Mouse (Mus musculus): Measurements from ENCODE around the gene Ggt1. TPM values are rescaled to one million over a fixed set of nuclear protein-coding genes. Genes with fewer than 3 reads are reported as not detected.
A peak's percentile ranks its signal among the peaks of the same experiment; 100 is the strongest.

Gene Ggt1
- total RNA-seq, 2 experiments from 2014 or later: 3.2 to 4.1 TPM

DNA sequence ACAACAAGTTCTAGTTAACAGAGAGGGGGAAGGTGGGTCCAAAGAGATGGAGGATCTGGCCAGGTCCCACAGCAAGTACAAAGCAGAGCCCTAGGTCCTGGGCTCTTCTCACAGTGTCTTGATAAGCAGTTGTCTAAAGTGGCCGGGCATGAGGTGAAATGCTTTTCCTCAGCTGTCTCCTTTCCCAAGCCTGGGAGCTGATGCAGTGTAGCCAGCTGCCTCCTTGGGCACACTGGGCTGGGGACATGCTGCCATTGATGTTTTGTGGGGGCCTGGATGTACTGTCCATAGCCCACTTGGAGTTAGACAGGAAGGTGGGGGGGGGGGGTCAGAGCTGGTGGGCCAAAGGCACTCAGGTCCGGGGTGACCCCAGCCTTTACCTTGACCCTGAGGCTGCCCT lies 9.3 kb upstream of the Ggt1 start:
- no peak for DNase-seq (ENCODE audit: extremely low spot score in 1 of 2, low spot score in 2 of 2)
- H3K4me3 ChIP-seq: no peak overlapping the region
- TF ChIP-seq CTCF (IDR thresholded peaks at IDR 0.05): no peak
- no peak overlapping the region for H3K27ac ChIP-seq
- intact Hi-C loops (cut with DNase I): no loop called here

DNA sequence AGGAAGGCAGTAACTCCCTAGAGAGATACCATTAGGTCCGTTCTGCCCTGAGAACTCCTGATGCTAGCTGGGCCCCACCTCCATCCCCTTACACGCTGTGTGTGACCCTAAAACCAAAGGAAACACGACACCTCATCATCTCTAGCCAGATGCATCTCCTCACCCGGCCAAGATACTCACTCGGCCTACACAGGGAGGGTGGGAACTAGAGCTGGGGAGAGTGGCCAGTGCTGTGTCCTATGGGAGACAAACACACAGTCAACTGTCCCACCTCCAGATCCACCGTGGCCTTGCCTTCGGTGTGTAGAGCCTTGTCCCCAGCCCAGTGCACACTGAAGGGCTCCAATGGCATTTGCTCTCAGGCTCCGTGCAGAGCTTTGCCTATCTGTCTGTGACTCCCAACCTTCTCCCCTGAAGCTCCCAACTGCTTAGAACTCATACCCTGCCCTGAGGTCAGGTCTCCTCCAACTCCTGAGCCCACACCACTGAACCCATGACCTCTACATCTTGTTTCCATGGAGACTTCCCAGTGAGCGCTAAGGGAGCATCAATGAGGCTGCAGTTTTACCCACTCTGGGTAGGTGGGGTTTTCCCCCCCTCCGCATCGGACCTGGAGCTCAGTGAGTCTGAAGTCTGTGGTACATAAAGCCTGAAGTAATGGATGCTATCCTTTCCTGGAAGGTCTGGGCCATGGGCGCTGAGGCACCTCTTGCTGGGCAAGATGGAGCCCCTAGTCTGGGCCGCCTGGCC lies 8.5 kb upstream of the Ggt1 start:
- no peak overlapping the region for H3K4me3 ChIP-seq
- DNase-seq (ENCODE audit: extremely low spot score in 1 of 2, low spot score in 2 of 2): no peak
- no peak overlapping the region for H3K27ac ChIP-seq
- intact Hi-C loops (cut with DNase I): no loop called here
- TF ChIP-seq CTCF (IDR thresholded peaks at IDR 0.05): no peak

DNA sequence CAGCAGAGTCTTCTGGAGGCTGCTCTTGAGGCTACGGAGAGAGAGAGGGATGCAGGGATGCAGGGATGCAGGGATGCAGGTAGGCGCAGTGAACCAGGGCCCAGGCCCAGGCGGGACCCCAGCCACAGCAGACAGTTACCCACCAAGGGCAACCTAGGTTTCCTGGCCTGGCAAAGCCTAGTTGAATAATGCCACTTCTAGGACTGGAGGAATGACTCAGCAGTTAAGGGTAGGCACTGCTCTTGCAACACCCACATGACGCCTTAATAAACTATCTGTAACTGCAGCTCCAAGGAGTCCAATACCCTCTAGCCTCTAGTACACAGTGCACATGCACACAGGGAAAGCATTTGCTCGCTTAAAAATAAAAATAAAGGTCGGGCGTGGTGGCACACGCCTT lies 7.3 kb upstream of the Ggt1 start:
- intact Hi-C loops (cut with DNase I): no loop called here
- no peak for TF ChIP-seq CTCF (IDR thresholded peaks at IDR 0.05)
- Histone ChIP-seq H3K27ac (no peak overlapping the region), H3K4me3 (no peak overlapping the region)
- DNase-seq (ENCODE audit: extremely low spot score in 1 of 2, low spot score in 2 of 2): no peak

DNA sequence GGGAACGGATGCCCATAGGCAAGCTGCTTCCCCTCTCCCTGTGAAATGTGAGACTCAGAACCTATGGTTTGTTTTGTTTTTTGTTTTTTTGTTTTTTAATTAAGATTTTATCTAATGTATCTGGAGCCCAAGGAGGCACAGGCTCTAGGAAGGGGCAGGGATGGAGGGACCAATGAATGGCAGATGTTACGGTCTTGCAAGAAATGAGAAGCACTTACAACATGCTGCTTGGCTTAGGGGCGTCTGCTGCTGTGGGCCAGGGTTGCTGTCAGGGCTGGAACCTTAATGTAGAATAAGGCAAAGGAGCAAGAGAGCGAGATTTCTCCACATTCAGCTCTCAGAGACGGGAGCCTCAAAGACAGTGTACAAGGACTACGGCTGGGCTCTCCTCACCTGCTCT lies 5.8 kb upstream of the Ggt1 start:
- Histone ChIP-seq H3K4me3 (no peak overlapping the region), H3K27ac (no peak overlapping the region)
- no peak for DNase-seq (ENCODE audit: extremely low spot score in 1 of 2, low spot score in 2 of 2)
- TF ChIP-seq CTCF (IDR thresholded peaks at IDR 0.05): no peak
- intact Hi-C loops (cut with DNase I): no loop called here

DNA sequence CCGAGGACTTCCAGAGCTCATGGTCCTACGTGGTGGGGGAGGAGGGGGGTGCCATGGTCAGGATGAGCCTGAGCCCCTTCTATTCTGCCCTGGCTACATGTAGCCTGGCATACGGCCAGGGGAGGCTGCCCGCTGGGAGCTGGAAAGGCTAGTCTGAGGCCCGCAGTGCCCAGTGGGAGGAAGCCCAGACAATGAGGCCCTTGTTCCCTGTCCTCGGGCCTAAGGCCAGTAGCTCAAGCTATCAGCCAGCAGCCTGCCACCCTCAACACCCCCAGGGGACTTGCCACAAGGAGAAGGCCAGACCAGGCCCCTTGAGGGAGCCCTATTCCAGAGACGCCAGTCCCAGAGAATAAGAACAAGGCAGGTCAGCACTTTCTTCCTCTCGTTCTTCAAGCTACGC lies 5.4 kb upstream of the Ggt1 start:
- peak; percentile 46 to 74 for DNase-seq (ENCODE audit: extremely low spot score in 1 of 2, low spot score in 2 of 2)
- TF ChIP-seq CTCF (IDR thresholded peaks at IDR 0.05): no peak
- H3K27ac ChIP-seq: peak overlapping the region; percentile 74
- no peak overlapping the region for H3K4me3 ChIP-seq
- intact Hi-C loops (cut with DNase I): no loop called here

DNA sequence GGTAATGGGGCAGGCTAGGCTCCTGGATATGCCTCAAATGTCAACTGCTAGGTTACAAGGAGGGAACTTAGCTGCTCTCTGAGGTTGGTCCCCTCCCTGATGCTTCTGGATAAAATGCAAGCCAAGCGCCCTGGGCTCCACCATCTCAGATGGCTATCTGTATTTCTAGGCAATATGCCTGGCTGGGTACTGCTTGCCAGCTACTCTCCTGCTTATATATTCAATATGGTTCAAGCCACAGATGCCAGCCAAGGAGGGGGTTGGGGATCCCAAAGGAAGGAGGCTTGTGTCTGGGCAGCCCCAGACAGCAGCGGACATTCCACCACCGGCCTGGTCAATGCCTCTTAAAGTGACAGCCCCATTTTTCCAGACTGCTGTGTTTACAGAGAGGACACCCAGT lies 2.9 kb upstream of the Ggt1 start:
- H3K4me3 ChIP-seq: no peak overlapping the region
- intact Hi-C loops (cut with DNase I): loop anchor here (2.0 kb wide), 1 partner anchor 42 kb away; the partner anchor contains the start of genes Gucd1 and Snrpd3
- TF ChIP-seq CTCF (IDR thresholded peaks at IDR 0.05): no peak
- H3K27ac ChIP-seq: no peak overlapping the region; the same call in 1 of the 2 replicates
- DNase-seq (ENCODE audit: extremely low spot score in 1 of 2, low spot score in 2 of 2): no peak

DNA sequence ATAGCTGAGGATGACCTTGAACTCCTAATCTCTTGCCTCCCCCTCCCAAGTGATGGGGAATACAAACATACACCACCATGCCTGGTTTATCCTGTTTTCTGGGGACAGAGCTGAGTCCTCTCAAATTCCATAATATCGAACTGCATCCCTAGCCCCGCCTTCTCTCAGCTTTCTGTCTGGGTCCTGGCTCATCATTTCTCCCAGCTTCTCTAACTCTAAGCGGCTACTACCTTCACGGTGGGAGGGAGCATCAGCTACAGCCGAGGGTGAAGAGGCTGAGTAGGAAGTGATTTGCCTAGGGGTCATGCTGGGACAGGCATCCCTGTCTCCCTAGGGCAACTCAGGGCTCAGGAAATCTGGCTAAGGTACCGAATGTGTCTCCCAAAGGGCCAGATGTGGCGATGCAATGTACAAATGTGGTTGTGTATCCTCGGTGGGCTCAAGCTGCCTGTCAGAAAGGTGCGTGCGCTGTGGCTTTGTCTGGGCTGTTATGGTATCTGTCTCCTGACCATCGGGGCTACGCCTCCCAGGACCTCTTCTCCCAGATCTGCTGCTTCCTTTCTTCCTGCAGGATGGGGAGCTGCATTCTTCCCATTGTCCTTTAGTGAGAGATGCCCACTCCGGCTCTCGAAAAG lies 2.2 kb upstream of the Ggt1 start:
- Histone ChIP-seq H3K4me3 (peak overlapping the region; percentile 60), H3K27ac (peak overlapping the region; percentile 80)
- intact Hi-C loops (cut with DNase I): loop anchor here (2.0 kb wide), 1 partner anchor 42 kb away; the partner anchor contains the start of genes Gucd1 and Snrpd3
- DNase-seq (ENCODE audit: extremely low spot score in 1 of 2, low spot score in 2 of 2): no peak
- no peak for TF ChIP-seq CTCF (IDR thresholded peaks at IDR 0.05)

DNA sequence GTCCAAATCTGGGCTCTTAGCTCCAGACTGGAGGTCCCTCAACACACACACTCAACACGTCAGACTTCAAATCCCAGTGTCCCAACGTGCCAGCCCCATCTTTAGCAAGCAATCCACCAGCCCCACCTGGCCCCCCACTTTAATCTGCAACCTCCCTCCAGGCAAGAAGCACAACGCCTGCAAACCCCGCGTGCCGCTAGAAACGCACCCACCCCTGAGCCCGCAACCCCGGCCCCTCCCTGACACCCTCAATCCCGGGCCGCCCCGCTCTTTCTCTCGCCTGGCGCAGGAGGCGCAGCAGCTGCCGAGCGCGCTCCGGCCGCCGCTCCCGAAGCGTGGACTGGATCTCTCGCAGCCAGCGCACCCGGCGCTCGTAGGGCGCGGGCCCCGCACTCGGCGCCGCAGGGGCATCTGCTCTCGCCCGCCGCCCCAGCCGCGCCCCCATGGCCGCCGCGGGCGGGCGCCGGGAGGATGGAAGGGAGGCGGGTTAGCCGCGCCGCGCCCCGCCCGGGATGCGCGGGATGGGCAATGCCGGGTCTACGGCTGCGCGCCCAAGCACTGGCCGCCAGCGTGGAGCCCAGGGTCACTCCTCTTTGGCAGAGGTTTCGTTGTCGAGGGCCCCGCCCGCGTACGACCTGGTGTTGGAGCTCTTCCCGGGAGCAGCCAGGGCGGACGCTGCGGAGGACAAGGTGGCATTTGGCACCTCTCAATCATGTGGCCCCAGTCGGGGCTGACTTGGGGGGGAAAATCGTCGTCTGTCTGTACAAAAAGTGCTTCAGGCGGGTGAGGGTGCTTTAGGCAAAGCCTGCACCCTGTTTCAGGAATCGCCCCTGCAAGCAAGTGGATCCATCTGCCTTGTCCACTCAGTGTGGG lies 1.5 kb upstream of the Ggt1 start, which contains the start of gene Lrrc75b:
Gene Lrrc75b (minus strand): TSS at position 655 of the 873 bp plus-strand sequence.
- intact Hi-C loops (cut with DNase I): loop anchor here (2.0 kb wide), 1 partner anchor 43 kb away; the partner anchor contains the start of genes Gucd1 and Snrpd3
- no peak for TF ChIP-seq CTCF (IDR thresholded peaks at IDR 0.05)
- peak; percentile 47 to 50 for DNase-seq (ENCODE audit: extremely low spot score in 1 of 2, low spot score in 2 of 2)
- Histone ChIP-seq H3K4me3 (peak within 1 kb of the TSS; percentile 60), H3K27ac (peak within 1 kb of the TSS; percentile 80)

DNA sequence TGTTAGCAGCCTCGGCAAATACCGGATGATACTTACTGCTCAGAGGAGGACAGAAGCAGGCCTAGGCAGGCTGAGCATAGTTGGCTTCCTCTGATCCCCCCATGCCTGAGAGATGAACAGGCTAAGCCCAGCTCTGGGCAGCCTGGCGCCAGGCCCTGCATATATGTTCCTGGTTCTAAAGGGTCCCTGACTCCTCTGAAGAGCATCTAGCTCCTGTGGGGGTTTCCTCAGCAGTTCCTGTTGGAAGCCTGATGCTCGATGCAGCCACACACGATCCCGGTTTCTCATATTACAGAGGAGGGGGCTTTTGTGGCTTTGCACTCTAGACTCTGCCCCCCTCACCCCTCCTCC lies 880 bp upstream of the Ggt1 start:
- Histone ChIP-seq H3K27ac (peak overlapping the region; percentile 80), H3K4me3 (peak overlapping the region; percentile 60)
- DNase-seq (ENCODE audit: extremely low spot score in 1 of 2, low spot score in 2 of 2): no peak
- intact Hi-C loops (cut with DNase I): no loop called here
- TF ChIP-seq CTCF (IDR thresholded peaks at IDR 0.05): no peak

DNA sequence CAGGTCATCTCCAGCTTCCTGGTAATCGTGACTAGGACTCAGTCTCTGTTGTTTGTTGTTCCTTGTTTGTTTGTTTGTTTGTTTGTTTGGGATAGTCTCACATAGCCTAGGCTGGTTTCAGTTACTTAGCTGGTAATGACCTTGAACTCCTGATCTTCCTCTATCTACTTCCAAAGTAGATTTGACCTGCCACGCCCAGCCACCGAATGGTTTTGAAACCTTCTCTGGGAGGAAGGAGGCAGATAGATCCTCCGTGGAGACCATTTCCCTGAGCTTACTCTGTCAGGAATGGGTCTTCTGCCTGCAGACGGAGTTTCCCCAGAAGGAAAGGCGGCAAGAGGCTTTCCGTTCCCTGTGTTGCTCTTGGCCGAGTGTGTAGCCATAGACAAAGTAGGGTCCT lies 1.2 kb downstream of the Ggt1 start:
- TF ChIP-seq CTCF (IDR thresholded peaks at IDR 0.05): no peak
- H3K4me3 ChIP-seq: no peak overlapping the region
- intact Hi-C loops (cut with DNase I): no loop called here
- no peak overlapping the region for H3K27ac ChIP-seq
- no peak for DNase-seq (ENCODE audit: extremely low spot score in 1 of 2, low spot score in 2 of 2)

DNA sequence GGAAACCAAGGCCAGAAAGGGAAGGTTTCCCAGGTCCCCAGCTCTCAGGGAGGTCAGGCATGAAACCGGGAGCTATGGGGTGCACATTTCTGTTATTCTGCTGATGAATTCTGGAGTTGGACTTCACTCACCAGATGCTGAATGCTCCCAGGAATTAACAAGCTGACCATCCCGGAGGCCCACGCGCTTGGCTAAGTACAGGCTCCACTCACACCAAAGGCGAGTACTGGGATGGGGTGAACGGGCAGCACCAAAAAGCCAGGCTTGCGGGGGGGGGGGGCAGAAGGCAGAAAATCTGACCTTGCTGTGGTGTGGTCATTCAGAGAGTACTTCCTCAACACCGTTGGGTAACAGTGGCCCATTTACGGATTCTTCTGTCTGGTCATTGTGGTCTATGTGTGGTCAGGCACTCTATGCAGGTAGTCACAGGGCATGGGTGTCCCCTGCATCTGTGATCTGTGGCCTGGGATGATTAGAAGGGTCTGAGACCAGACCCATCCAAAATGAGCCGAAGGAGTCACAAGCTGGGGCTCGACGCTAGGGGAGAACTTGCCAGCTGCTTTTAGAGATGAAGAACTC lies 3.4 kb downstream of the Ggt1 start:
- DNase-seq (ENCODE audit: extremely low spot score in 1 of 2, low spot score in 2 of 2): no peak
- Histone ChIP-seq H3K27ac (no peak overlapping the region), H3K4me3 (no peak overlapping the region)
- TF ChIP-seq CTCF (IDR thresholded peaks at IDR 0.05): no peak
- intact Hi-C loops (cut with DNase I): no loop called here
